Mouse (Mus musculus) left cerebral cortex, adult 2 months (tissue): ENCODE results near the gene Gkap1. TPM values are rescaled to one million over a fixed set of nuclear protein-coding genes. Genes with fewer than 3 reads are reported as not detected.

Source experiments
- DNase-seq, 2 experiments: peaks; one replicate each; pipeline ENCODE4 v3.0.0; 2021 to 2022; ENCODE audit warnings: low spot score in 2 of 2, mixed read lengths in 1 of 2; ENCODE audit errors: extremely low spot score in 1 of 2
- H3K27ac ChIP-seq: fragments of 200-600 bp; 2 replicates; pipeline ENCODE4 v1.8.1; 2022
- H3K4me3 ChIP-seq: fragments of 200-600 bp; 2 replicates; pipeline ENCODE4 v1.8.1; 2022
- CTCF ChIP-seq: fragments of 200-600 bp; IDR thresholded peaks from 2 replicates; pipeline ENCODE4 v1.8.1; 2022; ENCODE audit warnings: antibody characterized with exemption, mild to moderate bottlenecking, moderate library complexity
- intact Hi-C: fragments of 180-260 bp; cut with DNase I; formaldehyde crosslinking; loops from one replicate; pipeline ENCODE4 v1.15.1; 2025
- total RNA-seq, 2 experiments: library from RNA; stranded (reverse); gene quantifications; 2 replicates each; pipeline ENCODE4 v1.2.3; 2021

The Gkap1 gene
- total RNA-seq, 2 experiments from 2014 or later: 16.8 to 20.3 TPM

- Histone ChIP-seq H3K4me3 (no peak overlapping the region), H3K27ac (no peak overlapping the region)
- no peak for DNase-seq
- TF ChIP-seq CTCF: peak; percentile 49
- intact Hi-C loops: no loop called here
Observed at GRCm38 (mm10) chr13:58253268-58253667, 22.2 kb downstream of the Gkap1 start.

GRCm38 (mm10) chr13:58248957-58249356 lies 26.5 kb downstream of the Gkap1 start:
- intact Hi-C loops: no loop called here
- DNase-seq: no peak

GRCm38 (mm10) chr13:58236536-58236935 lies 39.0 kb downstream of the Gkap1 start:
- no peak for DNase-seq
- no peak for TF ChIP-seq CTCF
- no peak overlapping the region for H3K4me3 ChIP-seq
- intact Hi-C loops: no loop called here
- no peak overlapping the region for H3K27ac ChIP-seq

More at GRCm38 (mm10) chr13:58248957-58249356, 26.5 kb downstream of the Gkap1 start:
- Histone ChIP-seq H3K27ac (no peak overlapping the region), H3K4me3 (no peak overlapping the region)
- TF ChIP-seq CTCF: no peak

DNA sequence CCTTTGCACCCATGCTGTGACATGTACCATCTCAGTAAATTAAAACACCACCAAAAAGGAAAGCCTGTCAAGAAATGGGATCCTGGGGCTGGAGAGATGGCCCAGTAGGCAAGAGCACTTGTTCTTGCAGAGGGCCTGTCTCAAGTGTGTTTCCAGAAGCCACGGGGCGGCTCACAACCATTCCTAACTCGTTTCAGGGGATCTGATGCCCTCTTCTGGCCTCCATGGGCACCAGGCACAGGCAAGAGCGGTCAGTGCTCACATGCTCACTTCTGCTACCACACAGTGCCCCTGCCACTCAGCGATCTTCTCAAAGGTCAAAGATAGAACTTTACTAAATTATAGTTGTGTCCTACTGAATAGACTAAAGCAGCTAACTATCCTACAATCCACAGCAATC lies 42.9 kb downstream of the Gkap1 start:
- intact Hi-C loops: loop anchor here (1.0 to 5.0 kb wide), 2 partner anchors 44 to 75 kb away; partner anchors contain the start of gene Idnk
- DNase-seq: peak; percentile 13 to 26
- Histone ChIP-seq H3K27ac (no peak overlapping the region), H3K4me3 (no peak overlapping the region)
- peak; percentile 58 for TF ChIP-seq CTCF

- Histone ChIP-seq H3K27ac (no peak overlapping the region), H3K4me3 (no peak overlapping the region)
- DNase-seq: no peak
- intact Hi-C loops: loop anchor here (1.0 to 5.0 kb wide), 2 partner anchors 44 to 75 kb away; partner anchors contain the start of gene Idnk
- TF ChIP-seq CTCF: no peak
Observed at GRCm38 (mm10) chr13:58232070-58232469, 43.4 kb downstream of the Gkap1 start.

- DNase-seq: no peak
- Histone ChIP-seq H3K4me3 (no peak overlapping the region), H3K27ac (no peak overlapping the region)
- TF ChIP-seq CTCF: no peak
- intact Hi-C loops: no loop called here
Observed at GRCm38 (mm10) chr13:58228624-58229023, 46.9 kb downstream of the Gkap1 start.

- intact Hi-C loops: no loop called here
- no peak overlapping the region for H3K4me3 ChIP-seq
- no peak for TF ChIP-seq CTCF
- H3K27ac ChIP-seq: no peak overlapping the region
- DNase-seq: no peak
Observed at GRCm38 (mm10) chr13:58225694-58226093, 49.8 kb downstream of the Gkap1 start.

DNA sequence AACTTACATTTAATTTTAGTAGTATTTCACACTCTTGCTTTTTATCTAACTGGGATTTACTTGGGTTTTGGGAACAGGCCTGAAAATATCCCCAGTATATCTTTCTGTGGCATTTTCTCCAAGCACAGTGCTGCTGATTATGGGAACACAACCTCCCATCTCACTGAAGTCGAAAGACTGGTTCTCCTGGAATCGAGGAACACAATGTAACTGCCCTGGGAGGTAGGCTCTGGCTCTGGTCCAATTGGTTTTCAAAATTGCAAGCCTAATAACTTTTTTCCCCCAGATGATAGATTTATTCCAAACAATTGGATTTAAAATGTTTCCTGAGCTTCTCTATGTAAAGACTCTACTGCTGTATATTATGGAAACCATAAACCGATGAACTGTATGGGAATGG lies 55.3 kb downstream of the Gkap1 start:
- Histone ChIP-seq H3K4me3 (no peak overlapping the region), H3K27ac (no peak overlapping the region)
- intact Hi-C loops: no loop called here
- no peak for TF ChIP-seq CTCF
- no peak for DNase-seq

DNA sequence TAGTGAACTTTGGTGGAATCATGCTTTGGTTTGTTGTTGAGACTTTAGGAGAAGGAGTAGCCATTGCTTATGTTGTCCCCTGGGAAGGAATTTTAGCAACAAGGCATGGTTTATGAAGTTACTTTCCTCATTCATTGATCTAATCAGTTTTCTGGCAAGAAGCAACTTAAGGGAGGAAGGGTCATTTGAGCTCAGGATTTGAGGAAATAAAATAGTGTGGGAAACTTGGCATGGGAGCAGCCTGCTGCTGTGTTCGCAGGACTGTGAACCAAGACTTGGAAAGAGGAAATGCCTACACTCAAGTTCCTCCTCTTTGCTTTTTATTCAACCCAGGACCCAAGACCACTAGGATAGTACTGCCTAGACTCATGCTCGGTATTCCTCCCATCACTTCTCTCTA lies 58.0 kb downstream of the Gkap1 start:
- no peak overlapping the region for H3K4me3 ChIP-seq
- TF ChIP-seq CTCF: no peak
- DNase-seq: no peak
- H3K27ac ChIP-seq: no peak overlapping the region
- intact Hi-C loops: no loop called here

GRCm38 (mm10) chr13:58216395-58216794 lies 59.1 kb downstream of the Gkap1 start:
- Histone ChIP-seq H3K27ac (peak overlapping the region; percentile 96; the same call in 1 of the 2 replicates), H3K4me3 (peak overlapping the region; percentile 92)
- TF ChIP-seq CTCF: no peak
- intact Hi-C loops: no loop called here
- no peak for DNase-seq

- peak; percentile 46 for TF ChIP-seq CTCF
- peak within 1 kb of the TSS; percentile 92 for H3K4me3 ChIP-seq
- intact Hi-C loops: loop anchor here (1.0 to 2.0 kb wide), 2 partner anchors 27 to 86 kb away; no protein-coding TSS in a partner anchor
- peak within 1 kb of the TSS; percentile 96 for H3K27ac ChIP-seq
- peak; percentile 91 to 93 for DNase-seq
Observed at GRCm38 (mm10) chr13:58215592-58216341, 59.7 kb downstream of the Gkap1 start, which contains the start of gene Ubqln1. Gene Ubqln1, minus strand, starts transcription at chr13:58215653.

- peak overlapping the region; percentile 96 for H3K27ac ChIP-seq
- intact Hi-C loops: loop anchor here (1.0 to 2.0 kb wide), 2 partner anchors 26 to 86 kb away; no protein-coding TSS in a partner anchor
- peak overlapping the region; percentile 92 for H3K4me3 ChIP-seq
- TF ChIP-seq CTCF: no peak
- no peak for DNase-seq
Observed at GRCm38 (mm10) chr13:58215253-58215591, 60.3 kb downstream of the Gkap1 start.
